Mouse (Mus musculus): ENCODE measurements at regions not wholly inside any gene's neighbourhood (a gene's known extent, or its start where the extent isn't known, plus 50 kb on each side); places are given as distances from the start of the nearest gene placed in this dataset.
"Not testable (repeated sequence)": the region's sequence is repeated elsewhere in the genome, so short reads cannot be mapped to it uniquely, and the experiment has no call there.

DNA sequence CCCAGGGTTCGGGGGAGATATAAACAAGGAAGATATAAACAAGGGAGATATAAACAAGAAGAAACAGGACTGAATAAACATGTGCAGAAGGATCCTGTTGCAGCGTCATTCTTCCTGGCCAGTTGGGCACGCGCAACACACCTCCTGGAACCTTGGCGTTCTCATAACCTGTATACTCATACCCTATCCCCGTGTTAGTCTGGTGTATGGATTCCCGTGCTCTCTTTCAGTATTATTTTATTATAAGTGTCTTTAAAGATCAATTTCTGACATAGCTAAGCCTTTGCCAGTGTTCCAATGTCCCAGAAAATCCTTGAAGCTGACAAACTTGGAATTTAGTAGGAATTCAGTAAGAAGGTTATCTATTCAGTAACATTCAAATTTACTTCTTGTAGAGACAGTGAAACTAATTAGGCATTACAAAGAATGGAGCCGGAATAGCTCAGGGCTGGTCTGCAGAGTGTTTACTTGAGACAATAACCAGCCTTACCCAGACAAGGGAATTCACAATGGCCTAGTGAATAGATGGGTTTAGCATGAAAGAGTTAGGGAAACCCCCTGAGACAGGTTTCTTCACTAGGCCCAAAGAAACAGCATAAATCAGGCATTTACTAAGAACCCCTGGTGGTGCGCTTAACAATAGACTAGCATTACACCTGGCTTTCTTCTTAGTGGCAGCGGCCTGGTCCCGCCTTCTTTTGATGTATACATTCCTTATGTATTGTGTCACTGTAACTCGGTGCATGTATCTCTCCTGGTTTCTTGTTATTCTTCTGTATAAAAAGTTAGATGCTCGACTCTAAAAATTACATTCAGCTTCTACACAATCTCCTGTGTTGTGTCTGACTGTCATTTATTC lies 458.4 kb downstream of the Epm2a start:
- intact Hi-C loops (cut with DNase I); DNase-seq: not testable (repeated sequence)

DNA sequence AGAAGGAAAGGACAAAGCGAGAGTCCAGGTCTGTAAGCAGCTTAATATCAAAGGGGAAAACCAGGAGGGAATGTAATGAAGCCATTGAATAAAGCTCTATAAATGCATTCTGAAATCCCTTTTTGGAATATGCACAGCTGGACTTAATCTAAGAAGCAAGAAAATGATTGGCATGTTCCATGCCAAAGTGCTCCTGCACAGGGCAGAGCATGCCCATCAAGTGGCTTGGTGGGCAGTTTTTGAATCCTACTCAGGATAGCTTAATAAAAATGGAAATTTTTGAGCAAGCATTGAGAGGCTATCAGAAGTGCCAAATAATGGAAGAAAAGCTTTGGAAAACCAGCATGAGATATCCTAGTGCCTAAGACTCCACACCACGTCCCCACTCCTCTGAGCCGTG lies 466.1 kb downstream of the Epm2a start:
- intact Hi-C loops (cut with DNase I) = no loop called here
- no peak for DNase-seq

DNA sequence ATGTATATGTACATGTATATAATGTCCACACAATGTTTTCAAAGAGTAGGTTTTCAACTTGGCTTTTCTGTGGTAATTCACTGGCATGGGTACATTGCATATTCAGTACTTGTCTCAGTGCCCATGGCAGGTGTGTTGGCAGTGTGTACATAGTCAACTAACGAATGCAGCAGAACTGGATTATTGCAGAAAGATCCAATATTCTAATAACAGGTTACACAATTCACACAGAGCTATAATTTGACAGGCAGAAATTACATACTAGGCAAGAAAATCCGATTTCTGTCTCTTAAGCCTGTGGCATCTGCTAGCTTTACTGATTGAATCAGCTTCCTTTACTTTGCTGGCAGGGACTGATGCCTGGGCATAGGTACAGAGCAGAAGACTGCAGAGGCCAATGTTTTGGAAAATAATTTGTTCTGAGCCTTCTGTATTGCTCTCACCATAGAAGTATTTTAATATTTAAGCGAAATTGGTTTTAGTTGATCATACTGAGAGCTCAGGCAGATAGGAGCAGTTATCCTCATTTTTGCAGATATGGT lies 479.3 kb downstream of the Epm2a start:
- intact Hi-C loops (cut with DNase I) = no loop called here
- no peak for DNase-seq

DNA sequence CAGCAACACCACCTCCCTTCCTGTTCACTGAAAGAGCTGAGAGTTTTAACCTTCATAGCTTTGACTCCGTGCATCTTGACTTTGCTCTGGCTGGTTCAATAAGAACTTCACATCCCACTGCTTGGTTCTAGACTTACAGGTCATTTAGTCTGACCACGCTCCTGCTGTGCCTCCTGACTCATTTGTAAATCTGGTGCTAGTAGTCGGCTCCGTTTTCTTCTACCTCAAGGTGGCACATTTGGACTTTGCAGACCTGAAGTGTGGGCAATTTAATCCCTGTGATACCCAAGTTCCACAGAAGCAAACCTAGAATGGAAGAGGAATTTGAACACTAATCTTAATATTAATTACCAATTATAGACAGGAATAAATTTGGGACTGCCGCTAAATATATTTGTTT lies 497.9 kb downstream of the Epm2a start:
- intact Hi-C loops (cut with DNase I) = no loop called here

DNA sequence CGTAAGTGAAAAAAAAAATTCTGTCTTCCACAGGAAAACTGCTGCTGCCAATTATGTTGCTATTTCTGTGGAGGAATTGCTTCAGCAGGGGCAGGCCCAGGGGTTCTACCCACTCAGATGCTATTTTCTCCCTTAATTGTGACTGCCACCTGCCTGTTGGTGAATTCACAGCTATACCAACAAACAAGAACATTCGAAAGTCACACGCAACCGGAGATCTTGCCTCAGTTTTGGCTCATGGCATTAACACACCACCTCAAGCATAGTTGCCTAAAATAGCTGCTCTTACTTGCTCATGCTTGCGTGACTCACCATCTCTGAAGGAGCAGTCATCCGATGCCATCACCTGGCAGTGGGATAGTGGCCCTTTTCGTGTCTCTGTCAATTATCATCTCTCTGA lies 498.3 kb downstream of the Epm2a start:
- intact Hi-C loops (cut with DNase I) = no loop called here
- DNase-seq = no peak

More for the DNA sequence above, 497.9 kb downstream of the Epm2a start:
- DNase-seq = no peak

DNA sequence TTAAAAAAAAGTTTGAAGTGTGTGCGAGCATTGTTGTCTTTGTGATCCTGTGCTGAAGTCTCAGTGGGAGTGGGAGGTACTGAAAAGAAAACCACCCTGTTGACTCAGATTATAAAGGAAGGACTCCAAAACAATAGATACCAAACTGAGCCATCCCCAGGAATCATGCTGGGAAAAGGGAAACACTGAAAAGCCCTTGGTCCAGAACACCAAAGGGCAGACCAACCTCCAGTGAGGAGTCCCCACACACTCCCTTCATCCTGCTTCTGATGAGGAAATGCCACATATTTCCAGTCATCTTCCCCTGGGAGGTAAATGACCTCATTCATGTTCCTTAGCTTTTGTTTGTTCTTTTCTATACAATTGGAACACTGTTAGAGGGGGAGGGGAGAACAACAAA lies 502.9 kb downstream of the Epm2a start:
- DNase-seq = no peak
- intact Hi-C loops (cut with DNase I) = no loop called here

DNA sequence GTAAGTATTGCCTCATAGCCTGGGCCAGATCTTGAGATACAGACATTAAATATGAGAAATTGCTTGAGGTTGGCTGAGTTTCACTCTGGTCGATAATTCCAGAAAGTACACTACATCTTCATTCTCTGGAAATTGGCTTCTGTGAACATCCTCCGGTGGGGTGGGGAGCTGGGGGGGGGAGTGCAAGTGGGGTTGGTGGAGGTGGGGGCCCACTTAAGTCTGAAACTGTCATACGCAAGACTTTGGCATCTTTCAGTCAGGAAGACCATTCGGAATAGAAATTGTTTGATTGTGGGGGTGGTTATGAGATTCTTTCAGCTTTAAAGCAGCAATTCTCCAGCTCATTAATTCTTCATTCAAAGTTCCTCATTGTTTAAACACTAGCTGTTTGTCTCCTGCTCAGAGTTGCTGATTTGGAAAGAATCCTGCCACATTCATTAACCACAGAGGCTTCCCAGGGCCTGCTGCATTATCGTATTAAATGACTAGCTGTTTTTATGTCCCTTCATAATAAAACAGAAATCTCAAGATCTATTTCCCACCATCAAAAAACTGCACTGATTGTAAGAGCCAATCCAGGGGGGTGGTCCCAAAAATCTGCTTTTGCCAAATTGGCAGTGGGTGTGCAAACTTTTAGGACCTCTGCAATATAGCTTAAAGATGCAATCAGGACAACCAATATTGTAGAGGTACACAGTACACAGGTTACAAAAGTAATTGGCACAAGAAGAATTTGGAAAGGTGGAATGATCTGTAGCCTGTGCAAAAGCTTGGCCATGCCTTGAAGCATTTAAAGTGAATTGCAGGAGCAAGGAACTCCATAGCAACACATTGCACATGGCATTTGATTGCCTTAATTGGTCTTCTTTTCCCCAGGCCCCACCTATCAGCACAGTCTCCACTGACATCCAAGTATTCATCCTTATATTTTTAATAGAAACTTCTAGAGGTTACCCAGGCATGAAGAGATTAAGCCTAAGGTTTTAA lies 532.2 kb downstream of the Epm2a start:
- DNase-seq = no peak
- intact Hi-C loops (cut with DNase I) = no loop called here

DNA sequence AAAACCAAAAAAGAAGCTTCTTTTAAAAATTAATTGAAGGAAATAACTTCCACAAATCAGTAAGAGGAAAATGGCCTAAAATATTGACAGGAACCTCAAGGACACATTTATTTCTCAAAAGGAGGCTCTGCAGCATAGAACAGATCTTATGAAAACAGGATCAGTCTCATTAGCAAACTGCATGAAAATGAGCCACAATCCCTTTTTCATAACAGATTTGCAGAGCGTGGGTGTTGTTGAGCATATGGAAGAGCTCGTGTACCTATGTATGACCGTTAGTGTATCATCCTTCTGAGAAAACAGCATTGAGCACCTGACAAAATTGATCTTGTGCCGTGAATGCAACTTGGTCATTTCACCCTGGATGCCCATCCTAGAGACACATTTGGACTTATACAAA lies 543.0 kb downstream of the Epm2a start:
- intact Hi-C loops (cut with DNase I) = no loop called here

DNA sequence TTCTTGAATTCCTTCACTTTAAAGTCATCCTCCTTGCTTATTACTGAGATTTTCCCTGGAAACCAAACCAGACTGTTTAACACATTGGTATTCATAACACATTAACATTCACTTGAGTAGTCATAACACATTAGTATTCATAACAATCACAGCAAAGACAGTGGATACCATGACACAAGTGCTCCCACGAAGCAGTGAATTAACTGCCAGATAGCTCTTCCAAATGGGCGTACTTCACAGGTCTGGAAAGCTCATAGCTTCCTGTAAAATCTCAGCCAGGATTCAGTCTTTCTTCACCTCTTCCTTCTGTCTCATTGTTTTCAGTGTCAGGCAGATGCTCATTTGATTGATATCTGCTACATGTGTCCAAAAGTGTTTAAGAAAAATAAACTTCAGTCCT lies 545.7 kb downstream of the Epm2a start:
- no peak for DNase-seq
- intact Hi-C loops (cut with DNase I) = no loop called here

More for the DNA sequence above, 543.0 kb downstream of the Epm2a start:
- no peak for DNase-seq

DNA sequence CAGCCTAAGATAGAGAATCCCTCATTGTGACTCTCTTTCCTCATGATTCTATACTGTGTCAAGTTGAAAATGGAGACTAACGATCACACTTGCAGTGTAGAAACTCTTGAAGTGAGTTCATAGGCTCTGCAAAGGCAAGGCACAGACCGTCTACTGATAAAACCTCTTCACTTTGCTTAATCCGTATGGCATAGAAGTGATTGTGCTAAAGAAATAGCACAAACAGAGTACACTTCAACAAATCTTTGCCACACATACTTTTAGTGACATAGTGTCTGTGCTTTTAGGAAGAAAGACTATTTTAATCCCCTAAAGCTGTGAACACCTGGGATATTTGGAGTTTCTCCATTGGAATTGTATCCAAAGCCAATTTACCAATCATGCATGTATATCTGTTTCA lies 578.9 kb downstream of the Epm2a start:
- intact Hi-C loops (cut with DNase I) = no loop called here
- no peak for DNase-seq

DNA sequence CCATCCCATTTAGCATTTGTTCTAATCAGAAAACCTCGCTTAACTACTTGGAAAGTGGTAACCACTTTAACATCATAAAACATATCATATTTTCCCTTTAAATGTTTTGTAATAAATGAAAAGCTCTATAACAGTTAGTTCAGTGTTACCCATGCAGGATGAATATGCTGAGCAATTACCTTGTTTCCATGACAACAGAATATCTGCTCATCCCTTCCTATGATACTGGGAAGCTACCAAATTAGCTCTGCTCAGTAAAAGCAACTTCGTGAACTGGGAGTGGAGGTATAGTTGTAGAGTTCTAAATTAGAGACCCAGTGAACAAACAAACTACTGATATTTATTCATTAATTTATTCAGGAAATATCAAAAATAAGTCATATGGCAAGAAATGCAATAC lies 595.0 kb downstream of the Epm2a start:
- no peak for DNase-seq
- intact Hi-C loops (cut with DNase I) = no loop called here

DNA sequence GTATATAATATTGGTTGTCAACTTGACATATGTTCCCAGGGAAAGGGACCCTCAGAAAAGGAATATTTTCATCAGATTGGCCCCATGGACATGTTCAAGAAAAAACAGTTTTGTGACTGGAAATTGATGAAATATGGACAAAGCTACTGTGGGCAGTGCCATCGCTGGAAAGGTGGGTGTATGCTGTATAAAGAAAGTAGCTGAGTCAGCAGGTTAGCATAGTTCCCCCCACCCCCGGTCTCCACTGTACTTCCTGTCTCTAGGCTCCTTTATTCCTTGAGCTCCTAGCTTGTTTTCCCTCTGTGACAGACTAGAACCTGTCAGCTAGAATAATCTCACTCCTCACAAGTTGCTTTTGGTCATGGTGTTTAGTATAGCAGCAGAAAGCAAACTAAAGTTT lies 599.6 kb downstream of the Epm2a start:
- no peak for DNase-seq
- intact Hi-C loops (cut with DNase I) = no loop called here

DNA sequence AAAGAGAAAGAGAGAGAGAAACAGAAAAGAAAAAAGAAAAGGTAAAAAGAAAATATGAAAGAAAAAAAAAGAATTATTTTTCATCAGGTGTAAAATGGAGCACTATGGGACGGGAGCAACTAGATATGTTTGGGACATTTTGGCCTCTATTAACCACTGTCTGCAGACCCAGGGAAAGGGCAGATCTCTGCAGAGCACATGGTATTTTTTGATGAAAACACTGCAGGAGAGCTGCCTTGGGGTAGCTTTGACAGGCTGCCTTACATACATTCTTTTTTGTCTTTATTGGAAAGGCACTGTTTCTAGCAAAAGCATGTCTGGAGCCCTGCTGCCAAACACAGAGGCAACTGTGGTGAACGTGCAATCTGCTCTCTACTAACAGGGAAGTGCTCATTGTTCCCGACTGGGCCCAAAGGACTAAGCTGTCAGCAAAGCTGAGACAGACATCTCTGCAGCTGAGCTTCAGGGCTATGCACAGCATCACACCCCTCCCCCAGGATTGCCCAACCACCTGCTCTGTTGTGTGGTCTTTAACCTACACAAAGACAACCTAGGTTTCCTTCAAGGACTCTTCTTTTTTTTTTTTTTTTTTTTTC lies 617.2 kb downstream of the Epm2a start:
- intact Hi-C loops (cut with DNase I) = no loop called here
- DNase-seq = no peak

DNA sequence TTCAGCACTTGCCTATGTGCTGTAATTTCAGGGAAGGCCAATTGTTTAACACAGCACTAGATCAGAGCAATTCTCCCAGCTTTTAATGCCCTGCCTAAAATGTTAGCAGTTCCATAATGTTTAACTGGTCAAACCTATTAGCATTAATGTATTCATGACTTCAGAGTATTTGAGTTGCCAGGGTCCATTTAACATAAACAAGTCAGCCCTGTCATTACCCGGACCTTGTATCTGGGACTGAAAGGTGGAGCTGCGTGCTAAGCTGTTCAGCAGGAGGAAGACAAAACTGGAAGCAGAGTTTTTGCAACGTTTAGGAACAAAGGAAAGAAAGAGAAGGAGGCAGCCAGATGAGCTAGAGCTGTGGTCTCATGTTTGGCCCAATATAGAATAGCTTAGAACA lies 661.8 kb downstream of the Epm2a start:
- no peak for DNase-seq
- intact Hi-C loops (cut with DNase I) = loop anchor here (5.0 kb wide), 1 partner anchor 607 kb away; no protein-coding TSS in a partner anchor

DNA sequence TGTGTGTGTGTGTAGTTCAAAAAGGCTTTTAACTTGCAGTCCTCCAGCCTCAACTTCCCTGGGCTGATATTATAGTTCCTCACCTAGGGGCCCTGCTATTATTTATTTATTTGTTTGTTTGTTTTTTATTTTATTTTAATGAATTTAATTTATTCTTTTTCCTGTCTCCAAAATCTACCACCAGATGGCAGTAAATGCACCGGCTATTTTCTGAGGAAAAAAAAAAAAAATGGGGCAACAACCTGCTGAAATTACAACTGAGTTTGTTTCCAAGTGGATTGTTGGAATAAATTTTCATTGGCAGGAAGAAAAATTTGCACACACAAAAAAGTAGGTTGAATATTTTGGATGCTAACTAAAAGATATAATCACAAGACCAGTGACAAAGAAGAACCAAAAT lies 662.7 kb downstream of the Epm2a start:
- DNase-seq = no peak
- intact Hi-C loops (cut with DNase I) = loop anchor here (5.0 kb wide), 1 partner anchor 606 kb away; no protein-coding TSS in a partner anchor

DNA sequence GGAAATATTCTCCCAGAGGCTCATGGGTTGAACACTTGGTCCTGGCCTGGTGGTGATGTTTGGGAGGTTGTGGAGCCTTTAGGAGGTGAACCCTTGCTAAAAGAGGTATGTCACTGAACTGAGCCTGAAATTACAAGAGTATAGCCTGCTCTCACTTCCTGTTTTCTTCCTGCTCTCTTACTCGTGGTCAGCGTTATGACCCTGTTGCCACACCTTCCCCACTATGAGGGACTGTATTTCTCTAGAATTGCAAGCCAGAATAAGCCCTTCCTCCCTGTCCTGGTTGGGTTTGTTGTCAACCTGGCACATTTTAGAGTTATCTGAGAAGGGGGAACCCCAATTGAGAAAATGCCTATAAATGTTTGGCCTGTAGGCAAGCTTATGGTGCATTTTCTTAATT lies 674.1 kb downstream of the Epm2a start:
- no peak for DNase-seq
- intact Hi-C loops (cut with DNase I) = loop anchor here (10.0 kb wide), 1 partner anchor 968 kb away; no protein-coding TSS in a partner anchor

DNA sequence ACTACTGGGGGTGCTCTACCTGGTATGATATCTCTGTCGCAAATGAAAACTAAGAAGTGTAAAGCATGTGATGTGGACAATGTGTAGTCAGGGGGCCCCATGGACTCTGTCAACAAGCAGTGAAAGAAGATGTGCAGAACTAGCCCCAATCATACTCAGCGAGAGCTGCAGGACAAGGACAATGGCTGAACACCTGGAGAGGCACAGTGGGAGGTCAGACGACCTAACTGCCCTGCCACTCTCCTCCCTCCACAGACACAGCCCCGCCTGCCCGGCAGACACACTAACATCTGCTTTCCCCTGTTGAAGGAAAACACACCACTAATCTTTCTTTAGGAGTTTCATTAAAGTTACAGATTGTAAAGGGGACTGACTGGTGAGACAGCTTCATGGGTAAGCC lies 675.1 kb downstream of the Epm2a start:
- no peak for DNase-seq
- intact Hi-C loops (cut with DNase I) = loop anchor here (10.0 kb wide), 1 partner anchor 967 kb away; no protein-coding TSS in a partner anchor

DNA sequence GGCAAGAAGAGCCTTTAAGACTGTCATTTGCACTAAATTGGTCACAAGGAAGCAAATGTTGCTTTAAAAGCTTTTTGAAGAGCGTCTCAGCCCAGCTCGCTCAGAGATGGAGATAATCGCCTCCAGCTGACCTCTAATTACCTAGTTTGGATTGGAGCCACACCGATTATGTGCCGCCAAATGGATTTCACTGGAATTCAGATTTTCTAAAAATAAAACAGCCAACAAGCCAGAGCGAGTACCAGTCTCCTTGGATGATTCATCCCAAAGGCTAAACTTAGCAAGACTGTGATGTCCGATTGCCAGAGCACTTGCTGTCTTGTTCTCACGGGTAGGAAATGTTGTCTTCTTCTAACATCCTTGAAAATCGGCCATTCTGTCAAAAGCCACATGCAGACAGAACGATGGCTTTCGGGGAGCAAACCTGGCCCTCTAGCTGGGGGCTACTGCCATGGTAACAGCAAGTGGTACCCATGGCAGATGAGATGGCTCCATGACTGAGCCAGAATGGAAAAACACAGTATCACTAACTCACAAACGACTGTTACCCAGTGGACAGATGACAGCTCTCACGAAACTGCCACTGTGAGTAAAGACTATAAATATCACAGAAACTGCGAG lies 676.1 kb downstream of the Epm2a start:
- intact Hi-C loops (cut with DNase I) = loop anchor here (10.0 kb wide), 1 partner anchor 966 kb away; no protein-coding TSS in a partner anchor
- DNase-seq = peak; percentile 5 to 12

DNA sequence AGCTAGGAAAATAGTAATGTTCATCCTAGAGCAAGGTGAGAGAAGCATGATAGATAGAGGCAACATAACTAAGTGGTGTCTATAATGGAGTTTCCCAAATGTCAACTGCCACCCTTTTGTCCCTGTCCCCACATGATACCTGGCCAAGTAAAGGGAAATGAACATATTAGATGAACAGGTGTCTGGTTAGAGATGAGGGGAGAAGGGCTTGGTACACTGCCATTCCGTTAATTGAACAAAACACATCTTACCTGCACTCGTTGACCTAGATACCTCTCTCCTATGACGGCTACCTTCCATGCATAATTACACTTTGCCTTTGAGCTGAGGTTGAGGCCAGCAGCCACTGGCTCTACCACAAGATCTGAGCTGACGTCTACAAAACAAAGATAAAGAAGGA lies 677.4 kb downstream of the Epm2a start:
- intact Hi-C loops (cut with DNase I) = no loop called here
- no peak for DNase-seq

DNA sequence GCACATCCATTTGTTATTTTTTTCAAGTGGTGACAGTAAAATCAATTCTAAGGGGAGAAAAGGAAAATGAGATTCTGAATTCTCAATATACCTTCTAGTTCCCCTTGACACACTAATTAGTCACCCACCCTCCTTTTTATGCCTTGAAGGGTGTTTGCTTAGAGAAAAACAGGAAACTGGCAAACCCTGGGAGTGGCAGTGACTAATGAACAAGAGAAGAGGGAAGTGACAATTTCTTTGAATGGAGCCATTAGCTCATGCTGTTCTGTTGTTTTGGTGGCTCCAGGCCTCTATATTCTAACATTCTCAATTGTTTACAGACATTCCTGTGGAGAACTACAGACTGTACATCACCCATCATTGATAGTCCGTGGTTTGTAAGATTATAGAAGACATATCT lies 692.0 kb downstream of the Epm2a start:
- DNase-seq = no peak
- intact Hi-C loops (cut with DNase I) = no loop called here

Data from gastrocnemius, postnatal 36 days (tissue).